ENCODE assay signal across 46 mouse cellular contexts in genomic region chr7:6221978-6222377, GRCm38 (mm10). TPM values are rescaled to one million over a fixed set of nuclear protein-coding genes. Genes with fewer than 3 reads are reported as not detected.
"Had no signal": no experiment of that assay in that cellular context is flagged by ENCODE, and none has a peak within 500 bp of the region (broad histone marks: within the 10 kb centered on the region; RNA-seq: fewer than 3 reads in every experiment).

Gene Zscan5b, plus strand, starts transcription at chr7:6222278.

- ATAC-seq: liver, embryonic 12.5 days; liver, postnatal 0 days; lung, postnatal 0 days; midbrain, embryonic 15.5 days; midbrain, embryonic 16.5 days had no signal

- H3K4me2 ChIP-seq: limb, embryonic 12.5 days; limb, embryonic 13.5 days; limb, embryonic 15.5 days; liver, embryonic 11.5 days; liver, embryonic 12.5 days; liver, embryonic 13.5 days; liver, embryonic 15.5 days; lung, embryonic 14.5 days; lung, embryonic 15.5 days; midbrain, embryonic 11.5 days; midbrain, embryonic 12.5 days; midbrain, embryonic 15.5 days; neural tube, embryonic 12.5 days had no signal

- H3K4me1 ChIP-seq: limb, embryonic 10.5 days; limb, embryonic 12.5 days; limb, embryonic 13.5 days; limb, embryonic 15.5 days; liver, embryonic 12.5 days; liver, embryonic 13.5 days; liver, embryonic 15.5 days; lung, embryonic 15.5 days; megakaryocyte, embryonic 14.5 days; midbrain, embryonic 10.5 days; midbrain, embryonic 12.5 days; midbrain, embryonic 15.5 days; neural tube, embryonic 12.5 days had no signal

- H3K4me3 ChIP-seq: limb, embryonic 10.5 days; limb, embryonic 12.5 days; limb, embryonic 13.5 days; limb, embryonic 15.5 days; liver, embryonic 12.5 days; liver, embryonic 13.5 days; liver, embryonic 15.5 days; lung, embryonic 15.5 days; megakaryocyte, embryonic 14.5 days; midbrain, embryonic 10.5 days; midbrain, embryonic 12.5 days; midbrain, embryonic 15.5 days; myocyte; neural tube, embryonic 12.5 days had no signal

- H3K36me3 ChIP-seq: limb, embryonic 10.5 days; limb, embryonic 12.5 days; limb, embryonic 13.5 days; limb, embryonic 15.5 days; liver, embryonic 12.5 days; liver, embryonic 13.5 days; liver, embryonic 15.5 days; lung, embryonic 15.5 days; midbrain, embryonic 10.5 days; midbrain, embryonic 12.5 days; midbrain, embryonic 15.5 days; neural tube, embryonic 12.5 days had no signal

- DNase-seq: left cerebral cortex, postnatal 4 days; liver; liver, embryonic 13.5 days; liver, postnatal 0 days; lung, adult 18-20 months; lung, adult 2 months; lung, embryonic 14.5 days; lung, postnatal 10 days; lung, postnatal 14 days; lung, postnatal 36 days; lung, postnatal 4 days; midbrain, embryonic 14.5 days had no signal

- H3K9me3 ChIP-seq: limb, embryonic 10.5 days; limb, embryonic 12.5 days; limb, embryonic 13.5 days; limb, embryonic 15.5 days; liver, embryonic 13.5 days; liver, embryonic 15.5 days; lung, embryonic 15.5 days; midbrain, embryonic 15.5 days; neural tube, embryonic 12.5 days had no signal

- H3K9ac ChIP-seq: limb, embryonic 12.5 days; limb, embryonic 13.5 days; limb, embryonic 15.5 days; liver, embryonic 12.5 days; liver, embryonic 13.5 days; liver, embryonic 14.5 days; liver, embryonic 15.5 days; liver, postnatal 0 days; lung, embryonic 14.5 days; lung, embryonic 15.5 days; midbrain, embryonic 12.5 days; midbrain, embryonic 15.5 days; neural tube, embryonic 12.5 days had no signal

- H3K27ac ChIP-seq: limb, embryonic 10.5 days; limb, embryonic 12.5 days; limb, embryonic 13.5 days; limb, embryonic 15.5 days; liver, embryonic 12.5 days; liver, embryonic 13.5 days; liver, embryonic 14.5 days; liver, embryonic 15.5 days; lung, embryonic 15.5 days; macrophage; midbrain, embryonic 10.5 days; midbrain, embryonic 12.5 days; midbrain, embryonic 15.5 days; neural tube, embryonic 12.5 days had no signal

- H3K27me3 ChIP-seq: limb, embryonic 12.5 days; limb, embryonic 13.5 days; limb, embryonic 15.5 days; liver, embryonic 12.5 days; liver, embryonic 13.5 days; liver, embryonic 15.5 days; lung, embryonic 15.5 days; megakaryocyte, embryonic 14.5 days; midbrain, embryonic 12.5 days; midbrain, embryonic 15.5 days; neural tube, embryonic 12.5 days had no signal

RNA-seq across cellular contexts. Expression of gene Zscan5b, which starts in this region (rescaled TPM):
- total RNA-seq: left cerebral cortex, postnatal 10 days; left cerebral cortex, postnatal 14 days; left cerebral cortex, postnatal 25 days; left cerebral cortex, postnatal 36 days; left cerebral cortex, postnatal 4 days; liver, adult 2 months; megakaryocyte progenitor cell, adult 5-6 weeks; megakaryocyte, adult 5-6 weeks; megakaryocyte-erythroid progenitor cell, adult 5-6 weeks; midbrain, postnatal 0 days; monocyte, adult 5-6 weeks had no signal
- polyA plus RNA-seq: limb, embryonic 10.5 days; limb, embryonic 11.5 days; limb, embryonic 12.5 days; limb, embryonic 13.5 days; limb, embryonic 14.5 days; limb, embryonic 15.5 days; liver, adult 2 months; liver, embryonic 11.5 days; liver, embryonic 12.5 days; liver, embryonic 13.5 days; liver, embryonic 14.5 days; liver, embryonic 15.5 days; liver, embryonic 16.5 days; liver, postnatal 0 days; lung, adult 2 months; lung, embryonic 14.5 days; lung, embryonic 15.5 days; lung, embryonic 16.5 days; lung, postnatal 0 days; macrophage; midbrain, embryonic 10.5 days; midbrain, embryonic 11.5 days; midbrain, embryonic 12.5 days; midbrain, embryonic 14.5 days; midbrain, embryonic 15.5 days; midbrain, embryonic 16.5 days; midbrain, postnatal 0 days; myocyte; neural tube, embryonic 11.5 days; neural tube, embryonic 12.5 days had no signal
